In genomic region chr15:90184743-90185142, GRCm38 (mm10) we compare ENCODE assay signal across 27 mouse cellular contexts.
"Had no signal": no experiment of that assay in that cellular context is flagged by ENCODE, and none has a peak within 500 bp of the region (broad histone marks: within the 10 kb centered on the region; RNA-seq: fewer than 3 reads in every experiment).

No protein-coding gene starts in this region.

- ATAC-seq: hindbrain, postnatal 0 days; intestine, embryonic 16.5 days; liver, embryonic 12.5 days had no signal

- H3K4me3 ChIP-seq: heart, adult 2 months; heart, embryonic 13.5 days; heart, embryonic 15.5 days; hindbrain, embryonic 13.5 days; hindbrain, embryonic 15.5 days; kidney, embryonic 15.5 days; left cerebral cortex, adult 2 months; limb, embryonic 13.5 days; limb, embryonic 15.5 days; liver, embryonic 12.5 days had no signal

- H3K27ac ChIP-seq: heart, adult 2 months; heart, embryonic 13.5 days; heart, embryonic 15.5 days; hindbrain, embryonic 13.5 days; hindbrain, embryonic 15.5 days; hindbrain, postnatal 0 days; kidney, embryonic 15.5 days; kidney, postnatal 0 days; left cerebral cortex, adult 2 months; limb, embryonic 13.5 days; limb, embryonic 15.5 days; liver, embryonic 12.5 days had no signal

- H3K9me3 ChIP-seq: heart, embryonic 13.5 days; heart, embryonic 15.5 days; hindbrain, embryonic 13.5 days; hindbrain, embryonic 15.5 days; kidney, embryonic 15.5 days; limb, embryonic 13.5 days; limb, embryonic 15.5 days; liver, embryonic 12.5 days had no signal

- H3K36me3 ChIP-seq: heart, embryonic 13.5 days; heart, embryonic 15.5 days; hindbrain, embryonic 13.5 days; hindbrain, embryonic 15.5 days; kidney, embryonic 15.5 days; limb, embryonic 13.5 days; limb, embryonic 15.5 days; liver, embryonic 12.5 days had no signal

- DNase-seq: gastrocnemius, postnatal 14 days; gastrocnemius, postnatal 36 days; heart, adult 11 months; heart, adult 2 months; heart, postnatal 14 days; heart, postnatal 36 days; kidney, adult 11 months; kidney, adult 2 months; kidney, adult 9 months; kidney, postnatal 14 days; kidney, postnatal 36 days; layer of hippocampus, adult 9-11 months; layer of hippocampus, postnatal 36 days; left cerebral cortex, postnatal 4 days had no signal

- H3K4me2 ChIP-seq: heart, embryonic 11.5 days; heart, embryonic 13.5 days; heart, embryonic 15.5 days; hindbrain, embryonic 13.5 days; hindbrain, embryonic 15.5 days; kidney, embryonic 15.5 days; limb, embryonic 13.5 days; limb, embryonic 15.5 days; liver, embryonic 12.5 days had no signal

- H3K9ac ChIP-seq: heart, embryonic 13.5 days; heart, embryonic 15.5 days; hindbrain, embryonic 13.5 days; hindbrain, embryonic 15.5 days; kidney, embryonic 15.5 days; limb, embryonic 13.5 days; limb, embryonic 15.5 days; liver, embryonic 12.5 days had no signal

- H3K27me3 ChIP-seq: heart, embryonic 13.5 days; heart, embryonic 15.5 days; hindbrain, embryonic 13.5 days; hindbrain, embryonic 15.5 days; kidney, embryonic 15.5 days; limb, embryonic 13.5 days; limb, embryonic 15.5 days; liver, embryonic 12.5 days had no signal

- H3K4me1 ChIP-seq: heart, embryonic 13.5 days; heart, embryonic 15.5 days; hindbrain, embryonic 13.5 days; hindbrain, embryonic 15.5 days; kidney, embryonic 15.5 days; limb, embryonic 13.5 days; limb, embryonic 15.5 days; liver, embryonic 12.5 days had no signal
